Mouse (Mus musculus) left cerebral cortex, postnatal 14 days (tissue): Measurements from ENCODE around the gene Gad2. TPM values are rescaled to one million over a fixed set of nuclear protein-coding genes. Genes with fewer than 3 reads are reported as not detected.

Experiments
- DNase-seq, 2 experiments: peaks; one replicate each; pipeline ENCODE4 v3.0.0; 2021 to 2022; ENCODE audit warnings: low spot score in 2 of 2, mixed read lengths in 1 of 2
- intact Hi-C: fragments of 180-260 bp; cut with DNase I; formaldehyde crosslinking; loops from one replicate; pipeline ENCODE4 v1.15.1; 2025
- microRNA-seq, 2 experiments: library from miRNA; unstranded; fragments of <30 nt; microRNA quantifications; one replicate each; pipeline ENCODE4 v1.2.0; 2022
- total RNA-seq, 2 experiments: library from RNA; stranded (reverse); gene quantifications; 2 replicates each; pipeline ENCODE4 v1.2.3; 2021

Gene Gad2
- total RNA-seq, 2 experiments from 2014 or later = 103 to 107 TPM

DNA sequence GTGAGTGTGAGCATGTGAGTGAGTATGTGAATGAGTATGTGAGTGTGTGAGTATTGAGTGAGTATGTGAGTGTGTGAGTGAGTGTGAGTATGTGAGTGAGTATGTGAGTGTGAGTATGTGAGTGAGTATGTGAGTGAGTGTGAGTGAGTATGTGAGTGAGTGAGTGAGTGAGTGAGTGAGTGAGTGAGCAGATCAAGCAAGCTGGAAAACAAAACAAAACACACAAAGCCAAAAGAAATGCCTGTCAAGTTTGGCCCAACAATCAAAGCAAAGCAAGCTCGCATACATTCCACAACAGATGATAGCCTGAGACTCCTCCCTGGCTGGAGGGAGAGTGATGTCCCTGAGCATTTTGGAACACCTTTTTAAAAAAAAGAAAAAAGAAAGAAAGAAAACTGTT, 118.4 kb downstream of the Gad2 start:
- DNase-seq = no peak
- intact Hi-C loops = no loop called here

- no peak for DNase-seq
- intact Hi-C loops = no loop called here
These were observed 119.2 kb downstream of the Gad2 start for GRCm38 (mm10) chr2:22741222-22741621.

Small RNAs within 50 kb of the gene (microRNA-seq; reads per million reads assigned to microRNA genes)
- gene Gm23636 (0 reads per million in 2 experiments), gene Mir3967 (0 reads per million in 2 experiments)

Other genes starting within 250 kb of the Gad2 start
- 1 to 10 TPM; 7.8 to 8.2 TPM for gene Apbb1ip, start 151.9 kb downstream of the Gad2 start, total RNA-seq